Mouse (Mus musculus) lung, embryonic 14.5 days (tissue): Measurements from ENCODE around the gene Khdrbs2. TPM values are rescaled to one million over a fixed set of nuclear protein-coding genes. Genes with fewer than 3 reads are reported as not detected.
"Not testable (repeated sequence)": the region's sequence is repeated elsewhere in the genome, so short reads cannot be mapped to it uniquely, and the experiment has no call there.

Source experiments
- ATAC-seq: fragments of 200-750 bp; cut with Nextera tagmentation; 2 replicates; pipeline ENCODE4 v1.8.0; 2017; ENCODE audit warnings: mild to moderate bottlenecking, moderate TSS enrichment, moderate library complexity; ENCODE audit not compliant: insufficient read depth
- DNase-seq: peaks from one replicate; pipeline ENCODE4 v3.0.0-alpha.2; 2015
- H3K27ac ChIP-seq: fragments of 300-500 bp; sonication (generic); 2 replicates; pipeline ENCODE4 v1.5.1; 2014; ENCODE audit warnings: low read depth, mild to moderate bottlenecking, moderate library complexity
- H3K27me3 ChIP-seq: fragments of 300-500 bp; sonication (generic); 2 replicates; pipeline ENCODE4 v1.6.1; 2014; ENCODE audit warnings: low read length, control low read depth; ENCODE audit not compliant: insufficient read depth
- H3K36me3 ChIP-seq: fragments of 300-500 bp; sonication (generic); 2 replicates; pipeline ENCODE4 v1.6.1; 2014; ENCODE audit warnings: control low read depth; ENCODE audit not compliant: insufficient read depth
- H3K4me1 ChIP-seq: fragments of 300-500 bp; sonication (generic); 2 replicates; pipeline ENCODE4 v1.6.1; 2014; ENCODE audit warnings: antibody characterized with exemption, control low read depth; ENCODE audit not compliant: insufficient read depth
- H3K4me2 ChIP-seq: fragments of 300-500 bp; sonication (generic); 2 replicates; pipeline ENCODE4 v1.6.1; 2014; ENCODE audit warnings: mild to moderate bottlenecking
- H3K4me3 ChIP-seq: fragments of 300-500 bp; sonication (generic); 2 replicates; pipeline ENCODE4 v1.5.1; 2014; ENCODE audit warnings: low read depth, low read length
- H3K9ac ChIP-seq: fragments of 300-500 bp; sonication (generic); 2 replicates; pipeline ENCODE4 v1.6.1; 2014
- H3K9me3 ChIP-seq: fragments of 300-500 bp; sonication (generic); 2 replicates; pipeline ENCODE4 v1.6.1; 2016; ENCODE audit warnings: low read depth, low read length, control low read depth
- CTCF ChIP-seq: IDR thresholded peaks from 2 replicates; pipeline ENCODE4 v1.5.1; 2016; ENCODE audit warnings: antibody characterized with exemption, low read depth
- WGBS: fragments of 180-500 bp; shearing (Covaris S2); extraction: QIAGEN DNeasy Blood & Tissue Kit; methylation state at CpG from one replicate; pipeline ENCODE4 v1.1.7; 2014; 5-methylcytosine and 5-hydroxymethylcytosine counted together
- polyA plus RNA-seq: library from polyadenylated mRNA; unstranded; fragments of >200 nt; fragmentation: Nextera tagmentation; extraction: Ambion mirVana; gene quantifications from 2 replicates; pipeline ENCODE4 v1.2.1, GENCODE M21; 2014

Gene Khdrbs2
- polyA plus RNA-seq, 1 experiment from 2014 or later = 1.0 TPM

GRCm38 (mm10) chr1:32463103-32463516 is 290.6 kb downstream of the Khdrbs2 start:
- 64% methylated on average over 6 of the region's 6 CpGs for WGBS
- Histone ChIP-seq H3K4me2 (no peak overlapping the region), H3K9ac (no peak overlapping the region), H3K36me3 (no peaks in the 10 kb centered on the region), H3K27ac (no peak overlapping the region), H3K9me3 (no peaks in the 10 kb centered on the region), H3K4me3 (no peak overlapping the region), H3K27me3 (no peaks in the 10 kb centered on the region), H3K4me1 (no peaks in the 10 kb centered on the region)
- TF ChIP-seq CTCF = no peak
- DNase-seq = no peak
- no peak for ATAC-seq

- H3K27me3 ChIP-seq = no peaks in the 10 kb centered on the region
- H3K4me3 ChIP-seq = no peak overlapping the region
- H3K9me3 ChIP-seq = no peaks in the 10 kb centered on the region
- no peak overlapping the region for H3K9ac ChIP-seq
- H3K36me3 ChIP-seq = no peaks in the 10 kb centered on the region
- DNase-seq (no peak), ATAC-seq (no peak)
- WGBS = 66% methylated on average over 2 of the region's 2 CpGs
- H3K27ac ChIP-seq = no peak overlapping the region
- no peak overlapping the region for H3K4me2 ChIP-seq
- no peaks in the 10 kb centered on the region for H3K4me1 ChIP-seq
- TF ChIP-seq CTCF = no peak
These were observed 298.5 kb downstream of the Khdrbs2 start for GRCm38 (mm10) chr1:32471022-32471421.

GRCm38 (mm10) chr1:32471502-32472214 is 299.1 kb downstream of the Khdrbs2 start:
- no peaks in the 10 kb centered on the region for H3K27me3 ChIP-seq
- no peak overlapping the region for H3K4me3 ChIP-seq
- H3K4me1 ChIP-seq = no peaks in the 10 kb centered on the region
- H3K27ac ChIP-seq = no peak overlapping the region
- H3K9me3 ChIP-seq = no peaks in the 10 kb centered on the region
- ATAC-seq (no peak), DNase-seq (no peak)
- no peak overlapping the region for H3K4me2 ChIP-seq
- no peak overlapping the region for H3K9ac ChIP-seq
- no peaks in the 10 kb centered on the region for H3K36me3 ChIP-seq
- 86% methylated on average over 11 of the region's 11 CpGs for WGBS
- TF ChIP-seq CTCF = no peak

GRCm38 (mm10) chr1:32487944-32488343 is 315.4 kb downstream of the Khdrbs2 start:
- Histone ChIP-seq H3K27ac (no peak overlapping the region), H3K4me1 (no peaks in the 10 kb centered on the region), H3K4me3 (no peak overlapping the region), H3K36me3 (no peaks in the 10 kb centered on the region), H3K9ac (no peak overlapping the region), H3K9me3 (no peaks in the 10 kb centered on the region), H3K27me3 (no peaks in the 10 kb centered on the region), H3K4me2 (no peak overlapping the region)
- 54% methylated on average over 2 of the region's 2 CpGs for WGBS
- ATAC-seq = no peak
- DNase-seq = no peak
- no peak for TF ChIP-seq CTCF

GRCm38 (mm10) chr1:32503381-32503780 is 330.9 kb downstream of the Khdrbs2 start:
- Histone ChIP-seq H3K27ac (no peak overlapping the region), H3K4me3 (no peak overlapping the region), H3K9ac (no peak overlapping the region), H3K9me3 (no peaks in the 10 kb centered on the region), H3K36me3 (no peaks in the 10 kb centered on the region), H3K4me1 (no peaks in the 10 kb centered on the region), H3K27me3 (no peaks in the 10 kb centered on the region), H3K4me2 (no peak overlapping the region)
- DNase-seq = no peak
- no peak for ATAC-seq
- TF ChIP-seq CTCF = no peak
- WGBS = 90% methylated on average over 6 of the region's 6 CpGs

- not testable (repeated sequence) for H3K4me1 ChIP-seq, ATAC-seq, H3K4me2 ChIP-seq, H3K27me3 ChIP-seq, H3K36me3 ChIP-seq, H3K27ac ChIP-seq, H3K9ac ChIP-seq, H3K4me3 ChIP-seq, DNase-seq, H3K9me3 ChIP-seq
- WGBS = 71% methylated on average over 2 of the region's 7 CpGs
These were observed 374.7 kb downstream of the Khdrbs2 start, which contains the start of gene Gm5415 for GRCm38 (mm10) chr1:32547194-32547593. Gene Gm5415 (minus strand): TSS chr1:32547294.

- Histone ChIP-seq H3K36me3 (no peaks in the 10 kb centered on the region), H3K27me3 (no peaks in the 10 kb centered on the region), H3K9me3 (no peaks in the 10 kb centered on the region), H3K9ac (no peak overlapping the region), H3K4me1 (no peaks in the 10 kb centered on the region), H3K27ac (no peak overlapping the region), H3K4me2 (no peak overlapping the region), H3K4me3 (no peak overlapping the region)
- DNase-seq (peak; percentile 3), ATAC-seq (no peak)
- no peak for TF ChIP-seq CTCF
- 66% methylated on average over 3 of the region's 3 CpGs for WGBS
These were observed 380.9 kb downstream of the Khdrbs2 start for GRCm38 (mm10) chr1:32553459-32553858.
